Mouse (Mus musculus) thymus, adult 2 months (tissue): ENCODE data around the gene Gabarapl2. TPM values are rescaled to one million over a fixed set of nuclear protein-coding genes. Genes with fewer than 3 reads are reported as not detected.

ENCODE experiments used
- DNase-seq: peaks from one replicate; pipeline ENCODE4 v3.0.0; 2021
- H3K27ac ChIP-seq: fragments of 200-500 bp; 2 replicates; pipeline ENCODE4 v1.5.1; 2012; ENCODE audit warnings: low read length, control low read depth; ENCODE audit not compliant: control insufficient read depth, insufficient read depth
- H3K27me3 ChIP-seq: fragments of 200-500 bp; 2 replicates; pipeline ENCODE4 v1.6.1; 2012; ENCODE audit warnings: mild to moderate bottlenecking, low read length, moderate library complexity, mixed read lengths; ENCODE audit not compliant: control insufficient read depth, insufficient read depth
- H3K36me3 ChIP-seq: fragments of 200-500 bp; 2 replicates; pipeline ENCODE4 v1.6.1; 2012; ENCODE audit warnings: mild to moderate bottlenecking, low read length, moderate library complexity; ENCODE audit not compliant: control insufficient read depth, insufficient read depth
- H3K4me1 ChIP-seq: fragments of 200-500 bp; replicated peaks from 2 replicates; pipeline ENCODE4 v1.6.1; 2012; ENCODE audit warnings: low read length; ENCODE audit not compliant: control insufficient read depth, insufficient read depth
- H3K4me3 ChIP-seq: fragments of 200-500 bp; 2 replicates; pipeline ENCODE4 v1.5.1; 2012; ENCODE audit warnings: mild to moderate bottlenecking, low read length, control low read depth, moderate library complexity; ENCODE audit not compliant: control insufficient read depth, insufficient read depth
- CTCF ChIP-seq: fragments of 200-500 bp; IDR thresholded peaks from 2 replicates; pipeline ENCODE4 v1.5.1; 2012; ENCODE audit warnings: mild to moderate bottlenecking, control low read depth, low read length, moderate library complexity, borderline replicate concordance; ENCODE audit not compliant: control insufficient read depth, poor library complexity, insufficient read depth; ENCODE audit errors: extremely low read depth
- POLR2A ChIP-seq: fragments of 200-500 bp; IDR thresholded peaks from 2 replicates; pipeline ENCODE4 v1.6.1; 2012; ENCODE audit warnings: mild to moderate bottlenecking, low read length, control low read depth, moderate library complexity; ENCODE audit not compliant: control insufficient read depth, poor library complexity, insufficient read depth; ENCODE audit errors: extremely low read depth
- WGBS: fragments of 180-500 bp; shearing (Covaris S2); methylation state at CpG from one replicate; pipeline ENCODE4 v1.1.7; 2018; 5-methylcytosine and 5-hydroxymethylcytosine counted together
- polyA plus RNA-seq: library from polyadenylated mRNA; depleted of rRNA; stranded (reverse); fragments of >200 nt; gene quantifications from 2 replicates; pipeline ENCODE4 v1.2.3, GENCODE M21; 2012

Gene Gabarapl2
- polyA plus RNA-seq, 1 experiment: 45.3 TPM

GRCm38 (mm10) chr8:111905500-111906121 lies 34.9 kb upstream of the Gabarapl2 start:
- Histone ChIP-seq H3K4me1 (no peaks in the 10 kb centered on the region), H3K36me3 (no peaks in the 10 kb centered on the region), H3K27ac (no peak overlapping the region), H3K27me3 (0 out of 2 replicates have a peak, but pooled peaks cover 4% of the 10 kb centered on the region), H3K4me3 (no peak overlapping the region)
- no peak for TF ChIP-seq POLR2A
- TF ChIP-seq CTCF: no peak
- no peak for DNase-seq
- WGBS: 37% methylated on average over 8 of the region's 8 CpGs

GRCm38 (mm10) chr8:111909621-111910450 lies 30.7 kb upstream of the Gabarapl2 start, which contains the start of gene Chst5:
Chst5 (minus strand) TSS chr8:111910447.
- WGBS: 17% methylated on average over 47 of the region's 47 CpGs
- H3K36me3 ChIP-seq: no peaks in the 10 kb centered on the region
- no peaks in the 10 kb centered on the region for H3K4me1 ChIP-seq
- no peak for DNase-seq
- H3K27me3 ChIP-seq: 0 out of 2 replicates have a peak, but pooled peaks cover 5% of the 10 kb centered on the region
- no peak within 1 kb of the TSS for H3K4me3 ChIP-seq
- H3K27ac ChIP-seq: no peak within 1 kb of the TSS
- TF ChIP-seq CTCF (no peak), POLR2A (no peak)

GRCm38 (mm10) chr8:111911572-111911971 lies 28.9 kb upstream of the Gabarapl2 start:
- no peak overlapping the region for H3K4me3 ChIP-seq
- no peaks in the 10 kb centered on the region for H3K4me1 ChIP-seq
- WGBS: 74% methylated on average over 7 of the region's 7 CpGs
- 0 out of 2 replicates have a peak, but pooled peaks cover 5% of the 10 kb centered on the region for H3K27me3 ChIP-seq
- H3K27ac ChIP-seq: no peak overlapping the region
- no peak for TF ChIP-seq CTCF
- TF ChIP-seq POLR2A: no peak
- no peaks in the 10 kb centered on the region for H3K36me3 ChIP-seq
- DNase-seq: no peak

- WGBS: 38% methylated on average over 12 of the region's 12 CpGs
- H3K4me3 ChIP-seq: no peak overlapping the region
Observed at GRCm38 (mm10) chr8:111912860-111913432, 27.6 kb upstream of the Gabarapl2 start.

GRCm38 (mm10) chr8:111919663-111920062 lies 20.8 kb upstream of the Gabarapl2 start:
- H3K4me1 ChIP-seq: peaks cover 3% of the 10 kb centered on the region
- H3K4me3 ChIP-seq: no peak overlapping the region
- no peaks in the 10 kb centered on the region for H3K36me3 ChIP-seq
- no peak overlapping the region for H3K27ac ChIP-seq
- H3K27me3 ChIP-seq: no peaks in the 10 kb centered on the region
- DNase-seq: no peak
- WGBS: 92% methylated on average over 2 of the region's 2 CpGs
- TF ChIP-seq POLR2A (no peak), CTCF (no peak)

More at GRCm38 (mm10) chr8:111912860-111913432, 27.6 kb upstream of the Gabarapl2 start:
- DNase-seq: no peak
- Histone ChIP-seq H3K4me1 (no peaks in the 10 kb centered on the region), H3K27ac (no peak overlapping the region), H3K27me3 (0 out of 2 replicates have a peak, but pooled peaks cover 5% of the 10 kb centered on the region), H3K36me3 (no peaks in the 10 kb centered on the region)
- TF ChIP-seq POLR2A (no peak), CTCF (no peak)

GRCm38 (mm10) chr8:111920971-111921370 lies 19.5 kb upstream of the Gabarapl2 start:
- H3K36me3 ChIP-seq: no peaks in the 10 kb centered on the region
- H3K4me1 ChIP-seq: peaks cover 3% of the 10 kb centered on the region
- no peak overlapping the region for H3K27ac ChIP-seq
- H3K27me3 ChIP-seq: no peaks in the 10 kb centered on the region
- WGBS: 79% methylated on average over 4 of the region's 4 CpGs
- TF ChIP-seq CTCF: no peak
- TF ChIP-seq POLR2A: no peak
- no peak for DNase-seq
- H3K4me3 ChIP-seq: no peak overlapping the region
